Mouse (Mus musculus): ENCODE measurements at regions not wholly inside any gene's neighbourhood (a gene's known extent, or its start where the extent isn't known, plus 50 kb on each side); places are given as distances from the start of the nearest gene placed in this dataset.

DNA sequence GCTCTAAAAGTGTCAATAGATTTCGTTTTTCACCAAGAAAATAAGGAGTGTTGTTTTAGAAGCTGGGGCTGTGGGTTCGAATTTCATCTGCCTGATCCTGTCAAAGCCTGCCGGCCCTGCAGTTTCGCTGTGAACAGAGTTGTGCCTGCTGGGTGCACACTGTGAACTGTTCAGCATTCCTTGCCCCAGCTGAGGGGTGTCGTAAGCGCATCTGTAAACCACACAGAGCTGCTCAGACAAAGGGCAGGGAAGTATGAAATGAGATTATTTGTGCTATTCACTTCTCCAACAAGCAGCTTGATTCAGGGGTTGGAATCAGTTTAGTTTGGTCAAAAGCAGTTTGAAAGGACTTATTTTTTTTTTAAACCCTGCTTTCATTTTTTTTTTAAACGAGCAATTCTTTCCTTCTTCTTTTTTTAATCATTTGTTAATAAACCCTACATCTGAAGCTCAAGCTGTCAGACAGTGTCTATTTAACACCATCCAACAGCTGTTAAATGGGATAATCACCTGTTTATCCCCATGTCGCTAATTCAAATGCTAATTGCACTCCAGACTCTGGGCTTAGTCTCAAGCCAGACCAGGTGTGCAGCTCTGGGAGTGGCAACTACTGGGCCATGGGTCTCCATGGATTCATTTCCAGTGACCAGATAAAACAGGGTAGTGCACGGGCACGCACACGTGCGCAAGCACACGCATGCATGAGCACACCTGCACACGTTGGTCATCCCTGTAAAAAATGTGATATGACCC, 172.2 kb downstream of the Ly86 start:
- no peak for DNase-seq
- intact Hi-C loops (cut with DNase I) = no loop called here

DNA sequence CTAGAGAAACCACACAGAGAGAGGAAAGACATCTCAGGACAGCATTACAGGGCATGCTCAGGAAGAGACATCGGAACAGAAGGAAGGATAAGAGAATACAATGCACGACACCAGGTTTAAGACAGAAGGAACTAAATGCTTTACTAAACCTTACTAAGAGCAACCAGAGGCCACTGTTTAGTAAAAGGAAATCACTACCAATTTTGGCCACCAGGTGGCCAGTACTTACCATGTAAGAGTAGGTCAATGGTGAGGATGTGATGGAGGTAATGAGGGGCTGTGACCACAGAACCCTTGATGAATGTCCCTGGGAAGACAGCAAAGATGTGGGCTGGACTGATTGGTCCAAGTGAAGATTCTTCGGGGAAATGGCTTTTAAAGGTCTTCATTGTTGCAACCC, 174.9 kb downstream of the Ly86 start:
- intact Hi-C loops (cut with DNase I) = no loop called here
- DNase-seq = no peak

DNA sequence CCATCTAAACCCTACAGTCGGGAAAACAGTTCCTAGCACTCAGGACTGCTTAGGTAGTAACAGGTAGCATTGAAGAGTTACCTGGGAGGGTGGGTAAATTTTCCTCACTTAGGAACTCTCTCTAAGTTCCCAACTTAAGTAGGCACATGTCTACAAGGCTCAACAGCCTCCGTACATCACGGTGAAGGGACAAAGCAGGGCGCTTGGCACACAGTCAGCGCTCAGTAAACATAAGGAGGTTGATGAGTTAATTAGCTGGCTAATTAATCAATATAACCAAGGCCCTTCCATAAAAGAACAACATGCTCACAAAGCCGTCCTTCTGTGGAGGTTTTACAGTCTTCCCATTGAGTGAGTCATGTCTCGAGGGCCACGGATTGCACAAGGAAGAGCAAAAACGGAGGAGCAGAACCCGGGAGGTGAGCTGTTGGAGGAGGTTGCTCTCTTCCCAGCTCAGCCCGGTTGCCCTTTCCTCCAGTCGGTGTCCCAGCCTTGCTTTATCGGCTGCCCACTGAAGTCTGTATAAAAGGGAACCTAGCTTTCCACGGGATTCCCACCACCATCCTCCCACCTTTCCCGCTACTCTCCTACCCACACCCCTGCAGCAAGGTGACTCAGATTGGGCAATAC, 180.2 kb downstream of the Ly86 start:
- intact Hi-C loops (cut with DNase I) = no loop called here
- no peak for DNase-seq

GRCm38 (mm10) chr13:37526102-37526501, 181.1 kb downstream of the Ly86 start:
- intact Hi-C loops (cut with DNase I) = no loop called here
- DNase-seq = no peak

DNA sequence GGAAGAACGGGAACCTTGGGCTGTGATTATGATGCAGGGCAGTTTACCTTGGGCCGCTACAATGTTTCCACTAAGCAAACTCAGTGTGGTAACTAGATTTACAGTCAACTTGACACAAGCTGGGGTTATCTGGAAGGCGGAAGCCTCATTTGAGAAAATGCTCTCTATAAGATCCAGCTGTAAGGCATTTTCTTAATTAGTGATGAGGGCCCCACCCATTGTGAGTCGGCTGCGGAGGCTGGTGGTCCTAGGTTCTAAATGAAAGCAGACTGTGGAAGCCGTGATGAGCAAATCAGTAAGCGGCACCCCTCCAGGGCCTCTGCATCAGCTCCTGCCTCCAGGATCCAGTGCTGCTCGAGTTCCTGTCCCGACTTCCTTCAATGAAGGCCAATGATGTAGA, 183.4 kb downstream of the Ly86 start:
- intact Hi-C loops (cut with DNase I) = no loop called here
- no peak for DNase-seq

DNA sequence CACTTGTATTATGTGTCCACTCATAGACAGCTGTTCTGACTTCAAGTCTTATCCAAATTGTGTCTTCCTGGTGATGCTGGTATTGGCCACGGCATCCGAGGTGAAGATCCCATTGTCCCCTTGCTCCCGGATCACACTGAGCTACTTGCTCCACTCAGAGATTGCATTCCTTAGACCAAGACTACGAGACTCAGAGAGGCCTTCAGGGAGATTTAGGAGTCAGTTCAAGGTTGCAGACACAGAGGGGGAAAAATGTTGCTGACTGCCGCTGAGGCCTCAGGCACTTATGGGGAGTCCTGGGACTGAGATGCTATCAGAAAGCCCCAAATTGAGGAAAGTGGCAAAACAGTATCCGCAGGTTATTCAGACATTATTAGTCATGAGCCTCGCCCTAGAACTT, 183.9 kb downstream of the Ly86 start:
- intact Hi-C loops (cut with DNase I) = no loop called here
- DNase-seq = no peak

GRCm38 (mm10) chr13:37531512-37532183, 186.6 kb downstream of the Ly86 start:
- DNase-seq = no peak
- intact Hi-C loops (cut with DNase I) = no loop called here

- no peak for DNase-seq
- intact Hi-C loops (cut with DNase I) = no loop called here
Measured at GRCm38 (mm10) chr13:37532596-37533170, 187.7 kb downstream of the Ly86 start.

- DNase-seq = no peak
- intact Hi-C loops (cut with DNase I) = no loop called here
Measured at GRCm38 (mm10) chr13:37533851-37534250, 188.8 kb downstream of the Ly86 start.

- intact Hi-C loops (cut with DNase I) = no loop called here
- no peak for DNase-seq
Measured at GRCm38 (mm10) chr13:37537330-37537729, 192.3 kb downstream of the Ly86 start.

- intact Hi-C loops (cut with DNase I) = no loop called here
- no peak for DNase-seq
Measured at GRCm38 (mm10) chr13:37537793-37538192, 192.8 kb downstream of the Ly86 start.

- intact Hi-C loops (cut with DNase I) = loop anchor here (5.0 kb wide), 2 partner anchors 34 to 59 kb away; no protein-coding TSS in a partner anchor
- no peak for DNase-seq
Measured at GRCm38 (mm10) chr13:37540980-37541531, 196.0 kb downstream of the Ly86 start.

DNA sequence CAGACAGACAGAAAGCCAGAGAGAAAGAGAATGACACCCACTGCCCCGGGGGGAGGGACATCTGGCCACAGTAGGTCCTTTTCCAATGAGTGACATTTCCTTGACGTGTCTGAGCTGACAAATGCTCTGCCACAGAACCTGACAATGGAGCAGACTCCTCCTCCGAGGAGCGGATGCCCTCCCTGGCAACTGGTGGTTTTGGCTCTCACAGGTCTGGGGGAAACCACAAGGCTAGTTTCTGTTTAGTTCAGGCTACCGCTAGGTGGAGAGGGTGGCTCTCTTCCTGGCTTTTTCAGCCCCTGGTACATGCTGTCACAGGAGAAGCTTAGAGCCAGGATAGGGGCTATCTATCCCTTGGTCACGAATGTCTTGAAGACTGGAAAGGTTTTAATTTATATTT, 196.7 kb downstream of the Ly86 start:
- peak; percentile 55 to 69 for DNase-seq
- intact Hi-C loops (cut with DNase I) = loop anchor here (1.0 to 5.0 kb wide), 3 partner anchors 34 to 403 kb away; no protein-coding TSS in a partner anchor

DNA sequence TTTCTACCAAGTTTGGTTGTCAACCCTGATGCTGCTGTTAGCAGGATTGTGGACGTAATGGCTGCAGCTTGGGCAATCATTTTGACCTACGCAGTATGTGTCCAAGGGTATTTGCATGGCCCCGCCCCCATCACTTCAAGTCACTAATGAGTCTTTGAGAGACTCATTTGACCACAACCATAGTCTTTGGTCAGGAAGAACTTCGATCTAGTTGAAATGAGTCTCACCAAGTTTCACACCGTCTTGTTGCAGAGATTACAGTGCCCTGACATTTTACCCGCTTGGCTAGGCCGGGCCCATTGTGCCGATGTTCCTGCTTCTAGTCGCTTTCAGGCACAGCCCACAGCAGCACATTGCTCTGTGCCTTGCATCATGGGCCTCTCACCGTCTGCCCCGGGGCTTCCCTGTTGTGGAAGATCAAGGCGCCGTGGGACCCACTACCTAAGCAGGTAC, 197.8 kb downstream of the Ly86 start:
- no peak for DNase-seq
- intact Hi-C loops (cut with DNase I) = loop anchor here (1.0 to 5.0 kb wide), 3 partner anchors 35 to 402 kb away; no protein-coding TSS in a partner anchor

- intact Hi-C loops (cut with DNase I) = loop anchor here (5.0 kb wide), 2 partner anchors 36 to 61 kb away; no protein-coding TSS in a partner anchor
- DNase-seq = no peak
Measured at GRCm38 (mm10) chr13:37543788-37544187, 198.8 kb downstream of the Ly86 start.

DNA sequence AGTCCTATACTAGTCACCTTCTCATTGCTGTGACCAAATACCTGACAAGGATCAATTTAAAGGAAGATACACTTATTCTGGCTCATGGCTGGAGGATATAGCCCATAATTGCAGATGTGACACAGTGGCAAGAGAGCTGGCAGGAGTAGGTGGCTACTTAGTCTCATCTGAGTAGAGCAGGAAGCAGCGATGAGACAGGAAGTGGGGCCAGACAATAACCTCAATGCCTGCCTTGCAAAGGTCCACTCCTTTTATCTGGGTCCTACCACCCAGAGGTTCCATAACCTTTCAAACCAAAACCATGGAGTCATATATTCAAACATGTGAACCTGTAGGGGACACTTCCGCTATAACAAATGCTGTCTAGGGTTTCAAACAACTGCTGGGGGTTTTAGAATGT, 199.7 kb downstream of the Ly86 start:
- intact Hi-C loops (cut with DNase I) = loop anchor here (5.0 kb wide), 3 partner anchors 37 to 123 kb away; no protein-coding TSS in a partner anchor

GRCm38 (mm10) chr13:37546556-37546955, 201.5 kb downstream of the Ly86 start:
- intact Hi-C loops (cut with DNase I) = loop anchor here (5.0 kb wide), 1 partner anchor 121 kb away; no protein-coding TSS in a partner anchor

More for the DNA sequence above, 199.7 kb downstream of the Ly86 start:
- no peak for DNase-seq

GRCm38 (mm10) chr13:37550584-37550983, 205.6 kb downstream of the Ly86 start:
- DNase-seq = no peak

More at GRCm38 (mm10) chr13:37546556-37546955, 201.5 kb downstream of the Ly86 start:
- no peak for DNase-seq

GRCm38 (mm10) chr13:37553392-37553791, 208.4 kb downstream of the Ly86 start:
- DNase-seq = no peak
- intact Hi-C loops (cut with DNase I) = no loop called here

More at GRCm38 (mm10) chr13:37550584-37550983, 205.6 kb downstream of the Ly86 start:
- intact Hi-C loops (cut with DNase I) = no loop called here

GRCm38 (mm10) chr13:37557183-37557582, 212.2 kb downstream of the Ly86 start:
- no peak for DNase-seq
- intact Hi-C loops (cut with DNase I) = no loop called here
